Mouse (Mus musculus) C2C12 (cell line): ENCODE measurements at regions not wholly inside any gene's neighbourhood (a gene's known extent, or its start where the extent isn't known, plus 50 kb on each side); places are given as distances from the start of the nearest gene placed in this dataset.

ENCODE experiments used
- CEBPB ChIP-seq: IDR thresholded peaks from one replicate; pipeline ENCODE4 v1.6.1; 2011; ENCODE audit warnings: low read depth, mild to moderate bottlenecking, control low read depth, moderate library complexity
- CTCF ChIP-seq: IDR thresholded peaks from one replicate; pipeline ENCODE4 v1.5.1; 2011; ENCODE audit not compliant: control insufficient read depth, insufficient read depth, insufficient read length
- MAX ChIP-seq: IDR thresholded peaks from one replicate; pipeline ENCODE4 v1.6.1; 2011; ENCODE audit warnings: mild to moderate bottlenecking, control low read depth
- MYOD1 ChIP-seq: IDR thresholded peaks from one replicate; pipeline ENCODE4 v1.6.1; 2011; ENCODE audit warnings: low read depth; ENCODE audit not compliant: control insufficient read depth, insufficient read length

GRCm38 (mm10) chr15:88058071-88058470 is 514.0 kb downstream of the Fam19a5 start:
- no peak for TF ChIP-seq MYOD1
- TF ChIP-seq CTCF: no peak
- TF ChIP-seq CEBPB: no peak
- no peak for TF ChIP-seq MAX
